Mouse (Mus musculus) olfactory bulb, adult 2 months (tissue): Measurements from ENCODE around the gene Nipal1.

Experiments used
- CTCF ChIP-seq: fragments of 200-500 bp; IDR thresholded peaks from 2 replicates; pipeline ENCODE4 v1.5.1; 2012; ENCODE audit warnings: low read depth, mild to moderate bottlenecking, low read length, moderate library complexity; ENCODE audit not compliant: insufficient read depth
- POLR2A ChIP-seq: fragments of 200-500 bp; IDR thresholded peaks from 2 replicates; pipeline ENCODE4 v1.6.1; 2012; ENCODE audit warnings: mild to moderate bottlenecking, low read depth, low read length, moderate library complexity; ENCODE audit not compliant: insufficient read depth

DNA sequence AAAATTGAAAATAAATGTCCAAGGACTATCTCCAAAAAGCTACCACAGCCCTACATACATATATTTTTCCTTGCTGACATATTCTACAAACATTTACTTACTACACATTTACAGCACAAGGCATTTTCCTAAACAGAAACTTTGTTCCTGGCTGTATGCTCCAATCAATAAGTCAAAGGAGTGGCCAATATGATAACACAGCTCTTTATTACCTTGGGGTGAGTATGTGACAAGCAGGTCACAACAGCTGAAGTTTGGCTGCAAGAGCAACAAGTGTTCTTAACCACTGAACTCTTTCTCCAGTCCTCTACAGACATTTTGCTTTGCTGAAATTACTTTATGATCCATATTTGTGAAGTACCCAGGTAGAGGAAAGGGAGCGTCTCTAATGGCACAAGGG, 7.5 kb upstream of the Nipal1 start:
- no peak for TF ChIP-seq CTCF
- no peak for TF ChIP-seq POLR2A
